ENCODE assay signal across 13 mouse cellular contexts in the genomic region with DNA sequence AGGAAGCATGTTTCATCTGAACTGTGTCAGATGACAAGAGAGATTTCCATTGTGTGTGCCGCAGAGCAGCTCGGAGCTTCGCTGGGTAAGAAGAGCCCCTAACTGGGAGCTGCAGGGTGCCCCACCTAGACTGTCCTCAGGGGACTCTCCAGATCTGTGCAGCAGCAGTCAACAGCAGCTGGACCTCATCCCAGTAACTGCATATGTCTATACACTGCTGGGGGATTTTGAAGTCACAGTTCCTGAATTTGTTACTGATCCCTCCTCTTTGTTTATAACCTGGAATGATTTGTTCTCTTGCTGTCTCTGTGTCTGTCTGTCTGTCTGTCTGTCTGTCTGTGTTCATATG.
DNase-seq lines count a peak whose midpoint lies in the region; ATAC-seq lines count a peak whose summit lies in the region.
"Had no signal": no experiment of that assay in that cellular context is flagged by ENCODE, and none has a peak within 500 bp of the region (broad histone marks: within the 10 kb centered on the region; RNA-seq: fewer than 3 reads in every experiment).

No protein-coding gene starts in this region.

- peak; percentile 84 for ATAC-seq in kidney, embryonic 14.5 days (ENCODE audit: low FRiP score, low TSS enrichment)
- peak; percentile 51; the same call in 1 of the 2 replicates for ATAC-seq in midbrain, embryonic 11.5 days (ENCODE audit: low FRiP score)
- ATAC-seq in midbrain, embryonic 14.5 days (ENCODE audit: low FRiP score, low TSS enrichment) = no peak
- peak; percentile 60 for ATAC-seq in forebrain, embryonic 16.5 days
- peak; percentile 68; the same call in 1 of the 2 replicates for ATAC-seq in neural tube, embryonic 13.5 days (ENCODE audit: low read depth)

- H3K4me2 ChIP-seq in kidney, embryonic 14.5 days (replicated peaks; ENCODE audit: low read depth, low read length) = no peak overlapping the region
- no peak overlapping the region for H3K4me2 ChIP-seq in midbrain, embryonic 11.5 days
- H3K4me2 ChIP-seq in midbrain, embryonic 14.5 days (ENCODE audit: low read length) = no peak overlapping the region
- no peak overlapping the region for H3K4me2 ChIP-seq in forebrain, embryonic 16.5 days (ENCODE audit: low read length)
- H3K4me2 ChIP-seq in neural tube, embryonic 13.5 days = no peak overlapping the region
- H3K4me2 ChIP-seq: embryonic facial prominence, embryonic 12.5 days had no signal

- DNase-seq in kidney, postnatal 14 days = no peak
- no peak for DNase-seq in midbrain, embryonic 11.5 days (ENCODE audit: low spot score, missing footprints)
- no peak for DNase-seq in midbrain, embryonic 14.5 days
- DNase-seq in gastrocnemius, postnatal 25 days = no peak
- DNase-seq in cerebellum, postnatal 25 days = no peak
- DNase-seq: cerebellum, adult 8-10 months; heart, postnatal 14 days; kidney, adult 18-20 months had no signal

- H3K9me3 ChIP-seq in kidney, embryonic 14.5 days (ENCODE audit: control insufficient read depth, low read length) = no peaks in the 10 kb centered on the region
- no peaks in the 10 kb centered on the region for H3K9me3 ChIP-seq in midbrain, embryonic 11.5 days (ENCODE audit: control insufficient read depth, low read length)
- H3K9me3 ChIP-seq in midbrain, embryonic 14.5 days (ENCODE audit: control insufficient read depth, low read length) = no peaks in the 10 kb centered on the region
- no peaks in the 10 kb centered on the region for H3K9me3 ChIP-seq in forebrain, embryonic 16.5 days (ENCODE audit: control insufficient read depth, low read length)
- no peaks in the 10 kb centered on the region for H3K9me3 ChIP-seq in neural tube, embryonic 13.5 days
- H3K9me3 ChIP-seq: embryonic facial prominence, embryonic 12.5 days had no signal

- H3K27me3 ChIP-seq in kidney, embryonic 14.5 days (ENCODE audit: control insufficient read depth, insufficient read depth, low read length) = no peaks in the 10 kb centered on the region
- H3K27me3 ChIP-seq in midbrain, embryonic 11.5 days (ENCODE audit: control insufficient read depth, insufficient read depth, low read length) = peaks cover 3% of the 10 kb centered on the region; the same call in 1 of the 2 replicates
- H3K27me3 ChIP-seq in midbrain, embryonic 14.5 days (ENCODE audit: control insufficient read depth, insufficient read depth, low read length) = no peaks in the 10 kb centered on the region
- no peaks in the 10 kb centered on the region for H3K27me3 ChIP-seq in forebrain, embryonic 16.5 days (replicated peaks; ENCODE audit: control insufficient read depth, insufficient read depth, low read length)
- H3K27me3 ChIP-seq in neural tube, embryonic 13.5 days = no peaks in the 10 kb centered on the region

- 19% methylated on average over 3 of the region's 3 CpGs for WGBS in kidney, embryonic 14.5 days
- 42% methylated on average over 3 of the region's 3 CpGs for WGBS in midbrain, embryonic 11.5 days
- 30% methylated on average over 3 of the region's 3 CpGs for WGBS in midbrain, embryonic 14.5 days
- 58% methylated on average over 3 of the region's 3 CpGs for WGBS in forebrain, embryonic 16.5 days
- WGBS in neural tube, embryonic 13.5 days = 24% methylated on average over 3 of the region's 3 CpGs

- no peak overlapping the region for H3K9ac ChIP-seq in kidney, embryonic 14.5 days (ENCODE audit: low read depth, low read length)
- no peak overlapping the region for H3K9ac ChIP-seq in midbrain, embryonic 11.5 days (ENCODE audit: low read length)
- no peak overlapping the region for H3K9ac ChIP-seq in midbrain, embryonic 14.5 days (replicated peaks; ENCODE audit: low read length)
- no peak overlapping the region for H3K9ac ChIP-seq in forebrain, embryonic 16.5 days (replicated peaks; ENCODE audit: low read depth, low read length)
- 0 out of 2 replicates have a peak overlapping the region, but pooled peaks have one; percentile 12 for H3K9ac ChIP-seq in neural tube, embryonic 13.5 days
- H3K9ac ChIP-seq: embryonic facial prominence, embryonic 12.5 days; liver, embryonic 14.5 days had no signal

- peak overlapping the region; percentile 66; the same call in 1 of the 2 replicates for H3K27ac ChIP-seq in kidney, embryonic 14.5 days (ENCODE audit: low read depth, low read length)
- no peak overlapping the region for H3K27ac ChIP-seq in midbrain, embryonic 11.5 days (ENCODE audit: low read depth, low read length)
- no peak overlapping the region for H3K27ac ChIP-seq in midbrain, embryonic 14.5 days (replicated peaks; ENCODE audit: low read depth, low read length)
- no peak overlapping the region for H3K27ac ChIP-seq in forebrain, embryonic 16.5 days (ENCODE audit: low read length)
- H3K27ac ChIP-seq in neural tube, embryonic 13.5 days (replicated peaks) = peak overlapping the region; percentile 70
- H3K27ac ChIP-seq: embryonic facial prominence, embryonic 12.5 days; liver, embryonic 14.5 days had no signal

- no peak overlapping the region for H3K4me3 ChIP-seq in kidney, embryonic 14.5 days (ENCODE audit: low read length)
- H3K4me3 ChIP-seq in midbrain, embryonic 11.5 days (ENCODE audit: low read depth, low read length) = no peak overlapping the region
- H3K4me3 ChIP-seq in midbrain, embryonic 14.5 days (replicated peaks; ENCODE audit: low read depth, low read length) = no peak overlapping the region
- no peak overlapping the region for H3K4me3 ChIP-seq in forebrain, embryonic 16.5 days (replicated peaks; ENCODE audit: low read length)
- H3K4me3 ChIP-seq in neural tube, embryonic 13.5 days = no peak overlapping the region
- H3K4me3 ChIP-seq: embryonic facial prominence, embryonic 12.5 days had no signal

- no peaks in the 10 kb centered on the region for H3K36me3 ChIP-seq in kidney, embryonic 14.5 days (ENCODE audit: control insufficient read depth, insufficient read depth, low read length)
- no peaks in the 10 kb centered on the region for H3K36me3 ChIP-seq in midbrain, embryonic 11.5 days (ENCODE audit: control insufficient read depth, insufficient read depth, low read length)
- no peaks in the 10 kb centered on the region for H3K36me3 ChIP-seq in midbrain, embryonic 14.5 days (ENCODE audit: control insufficient read depth, insufficient read depth, low read length)
- no peaks in the 10 kb centered on the region for H3K36me3 ChIP-seq in forebrain, embryonic 16.5 days (ENCODE audit: control insufficient read depth, insufficient read depth)
- no peaks in the 10 kb centered on the region for H3K36me3 ChIP-seq in neural tube, embryonic 13.5 days
- H3K36me3 ChIP-seq: embryonic facial prominence, embryonic 12.5 days had no signal

- H3K4me1 ChIP-seq in kidney, embryonic 14.5 days (ENCODE audit: control insufficient read depth, insufficient read depth, low read length) = peaks cover 5% of the 10 kb centered on the region; the same call in 1 of the 2 replicates
- peaks cover 27% of the 10 kb centered on the region for H3K4me1 ChIP-seq in midbrain, embryonic 11.5 days (ENCODE audit: control insufficient read depth, insufficient read depth, low read length)
- H3K4me1 ChIP-seq in midbrain, embryonic 14.5 days (ENCODE audit: control insufficient read depth, insufficient read depth, low read length) = peaks cover 40% of the 10 kb centered on the region
- H3K4me1 ChIP-seq in forebrain, embryonic 16.5 days (replicated peaks; ENCODE audit: control insufficient read depth, insufficient read depth, low read length) = peaks cover 12% of the 10 kb centered on the region
- H3K4me1 ChIP-seq in neural tube, embryonic 13.5 days (replicated peaks) = peaks cover 60% of the 10 kb centered on the region

Comparison
In these comparisons a context has a peak if more than half of its experiments do, and no peak if none do; other contexts are left out.
1. H3K27ac ChIP-seq: peak in kidney, embryonic 14.5 days (single experiment) and neural tube, embryonic 13.5 days (single experiment); none in midbrain, embryonic 11.5 days (single experiment), midbrain, embryonic 14.5 days (single experiment) and forebrain, embryonic 16.5 days (single experiment).